Mouse (Mus musculus) olfactory bulb, adult 2 months (tissue): ENCODE measurements around the gene Samd4b. TPM values are rescaled to one million over a fixed set of nuclear protein-coding genes. Genes with fewer than 3 reads are reported as not detected.

Source experiments
- H3K27ac ChIP-seq: fragments of 200-500 bp; 2 replicates; pipeline ENCODE4 v1.5.1; 2012; ENCODE audit warnings: low read depth, low read length; ENCODE audit not compliant: insufficient read depth
- H3K4me1 ChIP-seq: fragments of 200-500 bp; 2 replicates; pipeline ENCODE4 v1.6.1; 2012; ENCODE audit warnings: low read length; ENCODE audit not compliant: control insufficient read depth, insufficient read depth
- H3K4me3 ChIP-seq: fragments of 200-500 bp; 2 replicates; pipeline ENCODE4 v1.5.1; 2012; ENCODE audit warnings: mild to moderate bottlenecking, low read depth, low read length, moderate library complexity; ENCODE audit not compliant: insufficient read depth
- CTCF ChIP-seq: fragments of 200-500 bp; IDR thresholded peaks from 2 replicates; pipeline ENCODE4 v1.5.1; 2012; ENCODE audit warnings: low read depth, mild to moderate bottlenecking, low read length, moderate library complexity; ENCODE audit not compliant: insufficient read depth
- POLR2A ChIP-seq: fragments of 200-500 bp; IDR thresholded peaks from 2 replicates; pipeline ENCODE4 v1.6.1; 2012; ENCODE audit warnings: mild to moderate bottlenecking, low read depth, low read length, moderate library complexity; ENCODE audit not compliant: insufficient read depth
- WGBS: fragments of 180-500 bp; shearing (Covaris S2); methylation state at CpG from one replicate; pipeline ENCODE4 v1.1.7; 2018; 5-methylcytosine and 5-hydroxymethylcytosine counted together
- polyA plus RNA-seq: library from polyadenylated mRNA; stranded (reverse); fragments of >200 nt; gene quantifications from 2 replicates; pipeline ENCODE4 v1.2.4, GENCODE M21; 2012; ENCODE audit warnings: low replicate concordance; ENCODE audit not compliant: missing spikeins, insufficient read depth, insufficient read length

Gene Samd4b
- polyA plus RNA-seq, 1 experiment, result not detected

GRCm38 (mm10) chr7:28358431-28358830 is 239.5 kb downstream of the Samd4b start:
- no peak overlapping the region for H3K4me3 ChIP-seq
- H3K4me1 ChIP-seq, result no peaks in the 10 kb centered on the region; the same call in 1 of the 2 replicates
- TF ChIP-seq POLR2A (no peak), CTCF (no peak)
- H3K27ac ChIP-seq, result no peak overlapping the region
- WGBS, result 47% methylated on average over 7 of the region's 7 CpGs

- H3K4me3 ChIP-seq, result no peak overlapping the region
- no peak overlapping the region for H3K27ac ChIP-seq
- TF ChIP-seq POLR2A, result no peak
- TF ChIP-seq CTCF, result no peak
- WGBS, result 10% methylated on average over 5 of the region's 5 CpGs
- no peaks in the 10 kb centered on the region; the same call in 1 of the 2 replicates for H3K4me1 ChIP-seq
These were observed 240.0 kb downstream of the Samd4b start for GRCm38 (mm10) chr7:28357984-28358383.

GRCm38 (mm10) chr7:28356981-28357380 is 241.0 kb downstream of the Samd4b start:
- no peak overlapping the region for H3K4me3 ChIP-seq
- TF ChIP-seq CTCF, result no peak
- no peak for TF ChIP-seq POLR2A
- no peaks in the 10 kb centered on the region; the same call in 1 of the 2 replicates for H3K4me1 ChIP-seq
- WGBS, result 5% methylated on average over 5 of the region's 5 CpGs
- H3K27ac ChIP-seq, result no peak overlapping the region

GRCm38 (mm10) chr7:28355221-28355620 is 242.7 kb downstream of the Samd4b start:
- H3K4me3 ChIP-seq, result no peak overlapping the region
- TF ChIP-seq CTCF, result no peak
- no peak for TF ChIP-seq POLR2A
- no peak overlapping the region for H3K27ac ChIP-seq
- peaks cover 3% of the 10 kb centered on the region; the same call in 1 of the 2 replicates for H3K4me1 ChIP-seq
- WGBS, result 93% methylated on average over 3 of the region's 3 CpGs

DNA sequence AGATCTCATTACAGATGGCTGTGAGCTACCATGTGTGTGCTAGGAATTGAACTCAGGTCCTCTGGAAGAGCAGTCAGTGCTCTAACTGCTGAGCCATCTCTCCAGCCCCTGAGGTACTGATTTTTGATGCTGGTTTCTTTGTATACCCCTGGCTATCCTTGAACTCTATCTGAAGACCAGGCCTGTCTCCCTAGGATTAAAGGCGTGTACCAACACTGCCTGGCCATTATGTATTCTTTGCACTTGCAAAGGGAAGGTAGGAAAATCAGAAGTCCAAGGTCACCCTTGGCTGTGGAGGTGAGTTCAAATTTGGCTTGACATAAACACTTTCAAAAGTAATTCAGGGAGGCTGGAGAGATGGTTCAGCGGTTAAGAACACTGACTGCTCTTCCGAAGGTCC is 243.3 kb downstream of the Samd4b start:
- WGBS, result 88% methylated on average over 3 of the region's 3 CpGs
- Histone ChIP-seq H3K4me1 (peaks cover 7% of the 10 kb centered on the region), H3K4me3 (no peak overlapping the region), H3K27ac (no peak overlapping the region)
- no peak for TF ChIP-seq POLR2A
- no peak for TF ChIP-seq CTCF

GRCm38 (mm10) chr7:28354113-28354581 is 243.8 kb downstream of the Samd4b start:
- Histone ChIP-seq H3K4me1 (peaks cover 7% of the 10 kb centered on the region), H3K4me3 (no peak overlapping the region), H3K27ac (no peak overlapping the region)
- TF ChIP-seq CTCF, result no peak
- no peak for TF ChIP-seq POLR2A
- WGBS, result 88% methylated on average over 3 of the region's 3 CpGs

- no peak overlapping the region for H3K27ac ChIP-seq
- H3K4me3 ChIP-seq, result no peak overlapping the region
- 86% methylated on average over 2 of the region's 2 CpGs for WGBS
- TF ChIP-seq POLR2A, result no peak
- TF ChIP-seq CTCF, result no peak
- H3K4me1 ChIP-seq, result peaks cover 7% of the 10 kb centered on the region
These were observed 244.7 kb downstream of the Samd4b start for GRCm38 (mm10) chr7:28353267-28353666.

GRCm38 (mm10) chr7:28351676-28352191 is 246.2 kb downstream of the Samd4b start:
- H3K27ac ChIP-seq, result no peak overlapping the region
- TF ChIP-seq POLR2A (no peak), CTCF (no peak)
- WGBS, result 40% methylated on average over 4 of the region's 4 CpGs
- no peak overlapping the region for H3K4me3 ChIP-seq
- H3K4me1 ChIP-seq, result peaks cover 7% of the 10 kb centered on the region

DNA sequence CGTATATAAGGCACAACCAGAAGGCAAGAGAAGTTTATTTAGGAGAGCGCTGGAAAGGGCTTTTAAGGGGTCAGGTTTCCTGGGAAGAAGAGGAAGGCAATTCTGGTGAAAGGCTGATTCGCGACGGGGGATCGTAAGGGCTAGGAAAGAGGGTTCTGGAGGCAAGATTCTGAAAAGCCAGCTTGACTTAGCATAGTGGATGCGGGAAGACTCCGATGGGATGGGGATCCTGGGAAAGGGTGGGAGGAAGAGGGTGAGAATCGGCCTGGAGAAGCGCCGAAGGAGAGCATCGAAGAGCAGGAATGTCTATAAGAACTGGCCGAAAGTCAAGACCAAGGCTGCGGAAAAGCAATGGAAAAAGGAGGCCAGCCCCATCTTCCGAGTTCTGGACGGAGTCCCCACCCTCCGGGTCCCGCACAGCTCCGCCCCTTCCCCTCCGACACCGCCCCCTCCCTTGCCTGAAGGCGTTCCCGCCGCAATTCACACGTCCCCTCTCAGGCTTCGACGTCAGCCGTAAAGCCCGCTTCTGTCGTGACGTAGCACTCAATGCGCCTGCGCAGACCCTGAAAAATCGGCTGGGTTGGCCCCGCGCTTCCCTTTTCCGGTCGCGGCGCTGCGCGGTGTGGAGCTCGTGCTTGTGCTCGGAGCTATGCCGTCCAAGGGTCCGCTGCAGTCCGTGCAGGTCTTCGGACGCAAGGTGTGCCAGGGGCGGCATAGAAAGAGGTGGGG is 247.6 kb downstream of the Samd4b start, which contains the start of gene Rps16:
Gene Rps16 (plus strand): TSS at position 498 of the 729 bp plus-strand sequence.
- H3K4me3 ChIP-seq, result peak within 1 kb of the TSS; percentile 84
- TF ChIP-seq POLR2A (peak; percentile 83), CTCF (no peak)
- under 1% methylated on average over 50 of the region's 50 CpGs for WGBS
- peaks cover 7% of the 10 kb centered on the region for H3K4me1 ChIP-seq
- peak within 1 kb of the TSS; percentile 82 for H3K27ac ChIP-seq

Other genes with a start within 250 kb of the Samd4b start
- 767 TPM in 1 of 2 replicates, not detected in the other for gene Rps16, start 247.5 kb downstream of the Samd4b start, polyA plus RNA-seq
- not detected in 2 replicates for gene Plekhg2, start 225.5 kb downstream of the Samd4b start, polyA plus RNA-seq
- gene Zfp36, start 217.9 kb downstream of the Samd4b start, polyA plus RNA-seq, result not detected in 2 replicates
- gene Med29, start 205.4 kb downstream of the Samd4b start, polyA plus RNA-seq, result not detected in 2 replicates
- 1,326 TPM in 1 of 2 replicates, not detected in the other for gene Paf1, start 205.2 kb downstream of the Samd4b start, polyA plus RNA-seq
- not detected in 2 replicates for gene Gmfg, start 160.7 kb downstream of the Samd4b start, polyA plus RNA-seq
- not detected in 2 replicates for gene Lrfn1, start 146.2 kb downstream of the Samd4b start, polyA plus RNA-seq
- gene Ifnl2, start 87.7 kb downstream of the Samd4b start, polyA plus RNA-seq, result not detected in 2 replicates
- not detected in 2 replicates for gene Ifnl3, start 75.3 kb downstream of the Samd4b start, polyA plus RNA-seq
- not detected in 2 replicates for gene Sycn, start 57.3 kb downstream of the Samd4b start, polyA plus RNA-seq
- gene Nccrp1, start 50.9 kb downstream of the Samd4b start, polyA plus RNA-seq, result not detected in 2 replicates
- not detected in 2 replicates for gene Pak4, start within 50 bp of the Samd4b start, polyA plus RNA-seq
- gene Acp7, start 33.2 kb upstream of the Samd4b start, polyA plus RNA-seq, result not detected in 2 replicates
- gene Fbxo27, start 94.7 kb upstream of the Samd4b start, polyA plus RNA-seq, result not detected in 2 replicates
- not detected in 2 replicates for gene Fbxo17, start 118.7 kb upstream of the Samd4b start, polyA plus RNA-seq
- not detected in 2 replicates for gene Mrps12, start 143.7 kb upstream of the Samd4b start, polyA plus RNA-seq
- gene Sars2, start 143.8 kb upstream of the Samd4b start, polyA plus RNA-seq, result not detected in 2 replicates
- gene Ccer2, start 158.0 kb upstream of the Samd4b start, polyA plus RNA-seq, result not detected in 2 replicates
- gene Sirt2, start 168.6 kb upstream of the Samd4b start, polyA plus RNA-seq, result not detected in 2 replicates
- not detected in 2 replicates for gene Nfkbib, start 169.4 kb upstream of the Samd4b start, polyA plus RNA-seq
- gene Rinl, start 190.8 kb upstream of the Samd4b start, polyA plus RNA-seq, result not detected in 2 replicates
- gene Hnrnpl, start 210.4 kb upstream of the Samd4b start, polyA plus RNA-seq, result 179 and 465 TPM in 2 replicates
- gene Ech1, start 227.1 kb upstream of the Samd4b start, polyA plus RNA-seq, result not detected in 2 replicates
- not detected in 2 replicates for gene Lgals4, start 235.7 kb upstream of the Samd4b start, polyA plus RNA-seq